Mouse (Mus musculus): ENCODE measurements around the gene Olfr1247. TPM values are rescaled to one million over a fixed set of nuclear protein-coding genes. Genes with fewer than 3 reads are reported as not detected.
"Not testable (repeated sequence)": the region's sequence is repeated elsewhere in the genome, so short reads cannot be mapped to it uniquely, and the experiment has no call there.

Gene Olfr1247
- 0.12 TPM in 1 of 2 replicates, not detected in the other for total RNA-seq (2017)

DNA sequence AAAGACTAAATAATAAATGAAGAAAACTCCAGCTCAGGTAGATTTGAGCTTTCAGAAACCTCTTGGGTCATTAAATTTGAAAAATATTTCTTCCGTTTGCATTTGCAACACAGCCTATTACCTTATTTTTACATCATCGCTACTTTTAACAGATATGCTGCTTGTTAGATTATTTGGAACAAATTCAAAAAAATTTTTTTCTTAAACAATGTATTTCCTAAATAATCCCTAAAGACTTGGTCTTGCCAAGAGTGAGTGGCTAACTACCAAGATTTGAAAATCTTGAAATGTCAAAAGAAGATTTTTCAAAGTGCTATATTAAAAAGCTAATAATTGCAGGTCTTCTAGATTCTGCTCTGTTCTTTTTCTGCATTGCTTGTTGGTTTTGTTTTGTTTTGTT is at the start of gene Olfr1247:
Olfr1247 (minus strand) TSS at position 101 of the 400 bp plus-strand sequence.
- no peak for ATAC-seq (ENCODE audit: extremely low read depth, insufficient number of reproducible peaks, low FRiP score, poor library complexity, severe bottlenecking)

DNA sequence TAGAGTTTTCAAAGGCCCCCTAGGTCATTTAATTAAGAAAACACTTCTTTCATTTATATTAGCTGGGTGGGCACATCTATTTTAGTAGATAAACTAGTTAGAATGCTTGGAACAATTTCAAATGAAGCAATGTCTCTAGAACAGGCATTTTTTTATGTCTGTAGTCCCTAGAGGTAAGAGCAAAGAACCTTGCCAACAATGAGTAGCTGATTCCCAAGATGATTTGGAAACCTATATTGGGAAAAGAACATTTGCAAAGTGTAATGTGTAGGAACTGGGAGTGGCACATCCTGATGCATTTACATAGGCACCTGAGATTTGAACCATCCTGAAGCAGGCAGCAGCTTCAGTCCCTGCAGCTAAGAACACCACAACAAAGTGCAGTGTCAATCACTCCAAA is 47.4 kb upstream of the Olfr1247 start, which contains the start of gene Olfr1250:
Olfr1250 (minus strand) TSS at position 101 of the 400 bp plus-strand sequence.
- ATAC-seq (ENCODE audit: extremely low read depth, insufficient number of reproducible peaks, low FRiP score, poor library complexity, severe bottlenecking), result no peak

DNA sequence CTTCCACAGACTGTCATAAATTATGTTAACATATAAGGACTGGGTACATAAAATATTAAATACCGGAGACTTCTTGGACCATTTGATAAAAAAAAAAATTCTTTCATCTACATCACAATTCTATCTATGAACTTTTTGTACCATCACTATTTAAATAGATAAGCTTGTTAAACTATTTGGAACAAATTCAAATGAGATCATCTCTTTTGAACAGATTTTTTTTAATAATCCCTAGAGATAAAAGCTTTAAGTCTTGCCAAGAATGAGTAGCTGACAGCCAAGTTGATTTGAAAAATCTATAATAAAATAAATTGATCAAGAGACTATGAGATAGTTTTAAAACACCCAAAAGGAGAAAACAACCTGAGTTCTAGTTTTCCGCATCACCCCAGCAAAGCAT is 21.0 kb upstream of the Olfr1247 start, which contains the start of gene Olfr1249:
Olfr1249 (minus strand) TSS at position 101 of the 400 bp plus-strand sequence.
- ATAC-seq (ENCODE audit: extremely low read depth, insufficient number of reproducible peaks, low FRiP score, poor library complexity, severe bottlenecking), result no peak

DNA sequence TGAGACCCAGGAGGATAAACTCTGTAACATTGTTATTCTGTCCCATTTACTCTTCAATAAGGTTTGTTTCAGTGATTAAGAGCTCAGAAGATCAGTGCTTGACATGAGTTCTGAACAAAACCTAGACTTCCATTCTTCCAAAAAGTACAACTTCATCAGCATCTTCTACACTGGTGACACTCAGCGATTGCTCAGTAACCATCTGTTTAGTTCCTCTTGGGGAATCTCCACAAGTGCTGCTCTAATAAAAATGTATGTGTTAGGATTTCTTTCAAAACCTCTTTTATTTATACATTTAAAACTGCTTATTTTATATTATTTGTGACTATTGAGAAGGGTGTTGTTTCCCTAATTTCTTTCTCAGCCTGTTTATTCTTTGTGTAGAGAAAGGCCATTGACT is 4.2 kb upstream of the Olfr1247 start, which contains the start of gene Olfr1248:
Olfr1248 (minus strand) TSS at position 101 of the 400 bp plus-strand sequence.
- ATAC-seq (ENCODE audit: extremely low read depth, insufficient number of reproducible peaks, low FRiP score, poor library complexity, severe bottlenecking), result not testable (repeated sequence)

DNA sequence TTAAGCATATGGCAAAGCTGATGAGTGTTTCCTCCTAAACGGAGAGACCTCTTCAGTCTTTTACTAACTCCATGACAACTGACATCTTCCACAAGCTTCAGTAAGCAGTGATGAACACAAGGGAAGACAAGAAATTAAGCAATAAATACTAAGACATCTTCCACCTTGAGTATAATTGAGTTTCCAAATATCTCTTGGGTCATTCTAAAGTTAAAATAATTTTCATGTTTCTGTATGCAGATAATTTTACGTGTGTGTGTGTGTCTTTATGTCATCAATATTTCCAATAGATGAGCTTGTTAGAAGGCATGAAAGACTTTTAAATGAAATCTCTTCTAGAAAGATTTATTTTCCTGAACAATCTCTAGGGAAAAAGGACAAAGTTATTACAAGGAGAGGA is 20.9 kb downstream of the Olfr1247 start, which contains the start of gene Olfr1246:
Olfr1246 (minus strand) TSS at position 101 of the 400 bp plus-strand sequence.
- no peak for ATAC-seq (ENCODE audit: extremely low read depth, insufficient number of reproducible peaks, low FRiP score, poor library complexity, severe bottlenecking)

DNA sequence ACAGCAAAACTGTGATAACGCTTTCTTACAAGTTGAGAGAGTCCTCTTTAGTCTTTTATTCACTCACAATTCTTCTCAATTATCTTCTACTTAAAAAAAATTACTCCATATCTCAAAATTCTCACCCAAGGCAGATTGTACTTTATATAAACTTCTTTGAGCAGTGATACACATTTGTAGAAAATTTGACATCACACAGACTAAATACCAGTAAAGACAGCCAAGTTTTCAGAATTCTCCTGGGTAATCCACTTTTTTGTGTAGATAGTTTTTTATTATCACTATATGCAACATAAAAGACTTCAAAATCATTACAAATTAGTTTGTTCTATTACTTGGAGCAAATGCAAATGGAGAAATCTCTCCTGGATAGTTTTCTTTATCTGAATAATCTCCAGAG is 35.6 kb downstream of the Olfr1247 start, which contains the start of gene Olfr1245:
Olfr1245 (minus strand) TSS at position 101 of the 400 bp plus-strand sequence.
- no peak for ATAC-seq (ENCODE audit: extremely low read depth, insufficient number of reproducible peaks, low FRiP score, poor library complexity, severe bottlenecking)

DNA sequence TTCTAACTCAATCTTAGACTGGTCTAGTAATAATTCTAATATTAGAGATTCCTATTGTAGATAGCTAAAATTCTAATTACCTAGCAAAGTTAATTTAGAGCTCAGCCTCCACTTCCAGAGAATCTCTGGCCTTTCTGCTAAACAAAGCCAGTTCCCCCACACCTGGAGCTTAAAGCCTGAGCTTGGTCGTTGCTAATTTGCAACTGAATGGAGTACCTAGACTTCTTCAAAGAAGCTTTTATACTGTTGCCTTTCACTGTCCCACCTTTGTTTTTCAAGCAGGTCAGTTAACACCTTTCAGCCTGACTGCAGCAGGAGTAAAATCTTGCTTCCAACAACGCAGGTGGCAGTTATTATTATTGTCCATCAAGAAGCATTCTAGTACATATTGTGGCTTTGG is 51.2 kb downstream of the Olfr1247 start:
- ATAC-seq (ENCODE audit: extremely low read depth, insufficient number of reproducible peaks, low FRiP score, poor library complexity, severe bottlenecking), result not testable (repeated sequence)

Other genes with a start within 250 kb of the Olfr1247 start
- gene Olfr1234, start 249.3 kb downstream of the Olfr1247 start, total RNA-seq (2017), result 0.23 TPM in 1 of 2 replicates, not detected in the other
- not detected in 2 replicates for gene Olfr1238, start 204.5 kb downstream of the Olfr1247 start, total RNA-seq (2017)
- gene Olfr1239, start 193.7 kb downstream of the Olfr1247 start, total RNA-seq (2017), result not detected in 2 replicates
- not detected in 2 replicates for gene Olfr1240, start 171.1 kb downstream of the Olfr1247 start, total RNA-seq (2017)
- gene Olfr1241, start 127.0 kb downstream of the Olfr1247 start, total RNA-seq (2017), result not detected in 2 replicates
- not detected in 2 replicates for gene Olfr1242, start 115.8 kb downstream of the Olfr1247 start, total RNA-seq (2017)
- gene Olfr1243, start 82.6 kb downstream of the Olfr1247 start, total RNA-seq (2017), result not detected in 2 replicates
- gene Olfr1245, start 35.7 kb downstream of the Olfr1247 start, total RNA-seq (2017), result not detected in 2 replicates
- gene Olfr1246, start 21.0 kb downstream of the Olfr1247 start, total RNA-seq (2017), result 0.12 and 0.35 TPM in 2 replicates
- gene Olfr1248, start 4.1 kb upstream of the Olfr1247 start, total RNA-seq (2017), result not detected in 2 replicates
- not detected in 2 replicates for gene Olfr1249, start 20.9 kb upstream of the Olfr1247 start, total RNA-seq (2017)
- 0.35 TPM in 1 of 2 replicates, not detected in the other for gene Olfr1250, start 47.3 kb upstream of the Olfr1247 start, total RNA-seq (2017)
- gene Olfr1251, start 57.8 kb upstream of the Olfr1247 start, total RNA-seq (2017), result not detected in 2 replicates
- 0.23 TPM in 1 of 2 replicates, not detected in the other for gene Olfr1252, start 110.9 kb upstream of the Olfr1247 start, total RNA-seq (2017)
- gene Olfr1253, start 143.0 kb upstream of the Olfr1247 start, total RNA-seq (2017), result 0.12 TPM in 1 of 2 replicates, not detected in the other
- not detected in 2 replicates for gene Olfr1254, start 179.5 kb upstream of the Olfr1247 start, total RNA-seq (2017)
- gene Olfr1255, start 197.9 kb upstream of the Olfr1247 start, total RNA-seq (2017), result not detected in 2 replicates
- gene Olfr1256, start 227.4 kb upstream of the Olfr1247 start, total RNA-seq (2017), result not detected in 2 replicates
- not detected in 2 replicates for gene Olfr48, start 234.1 kb upstream of the Olfr1247 start, total RNA-seq (2017)